Mouse (Mus musculus) hematopoietic stem cell, adult 5-6 weeks (primary cell): Measurements from ENCODE around the gene Rhbdf1. TPM values are rescaled to one million over a fixed set of nuclear protein-coding genes. Genes with fewer than 3 reads are reported as not detected.

ENCODE experiments used
- ATAC-seq, 2 experiments: fragments of 125-278 bp in 1 of 2; replicated peaks in 1 of 2; 2 replicates each; pipeline ENCODE4 v1.8.0; 2016 to 2017; ENCODE audit warnings: inconsistent platforms in 2 of 2, mild to moderate bottlenecking in 2 of 2, moderate number of reproducible peaks in 2 of 2, low read depth in 1 of 2, moderate TSS enrichment in 1 of 2; ENCODE audit not compliant: low FRiP score in 2 of 2, poor library complexity in 2 of 2, severe bottlenecking in 2 of 2, insufficient read depth in 1 of 2, low TSS enrichment in 1 of 2
- total RNA-seq: library from RNA; stranded (forward); fragments of 172-1452, 232-1000 nt; gene quantifications from 2 replicates; pipeline ENCODE4 v1.2.3, GENCODE M21; 2017

The Rhbdf1 gene
- total RNA-seq, 1 experiment from 2014 or later: 7.5 TPM

GRCm38 (mm10) chr11:32181973-32182868 lies 39.9 kb downstream of the Rhbdf1 start:
- ATAC-seq: peak; percentile 59 to 71; a peak in 3 of 4 replicates

GRCm38 (mm10) chr11:32181246-32181645 lies 40.9 kb downstream of the Rhbdf1 start:
- no peak for ATAC-seq

GRCm38 (mm10) chr11:32178506-32178905 lies 43.6 kb downstream of the Rhbdf1 start:
- no peak for ATAC-seq

GRCm38 (mm10) chr11:32166683-32167082 lies 55.4 kb downstream of the Rhbdf1 start:
- ATAC-seq: no peak

- ATAC-seq: peak; percentile 95
Measured at GRCm38 (mm10) chr11:32161922-32162804, 59.9 kb downstream of the Rhbdf1 start.

- no peak for ATAC-seq
Measured at GRCm38 (mm10) chr11:32161500-32161899, 60.6 kb downstream of the Rhbdf1 start.

GRCm38 (mm10) chr11:32160341-32160740 lies 61.8 kb downstream of the Rhbdf1 start:
- no peak for ATAC-seq

Other genes with a start within 250 kb of the Rhbdf1 start
- gene Nsg2, start 221.8 kb downstream of the Rhbdf1 start, total RNA-seq: 5.5 and 6.0 TPM in 2 replicates
- 0.69 and 1.3 TPM in 2 replicates for gene Il9r, start 22.0 kb downstream of the Rhbdf1 start, total RNA-seq
- gene Snrnp25, start 16.9 kb downstream of the Rhbdf1 start, total RNA-seq: 50.8 and 51.0 TPM in 2 replicates
- gene Mpg, start 4.2 kb upstream of the Rhbdf1 start, total RNA-seq: 10.4 and 14.6 TPM in 2 replicates
- gene Nprl3, start 45.4 kb upstream of the Rhbdf1 start, total RNA-seq: 20.3 and 24.1 TPM in 2 replicates
- not detected in 2 replicates for gene Hba-x, start 54.1 kb upstream of the Rhbdf1 start, total RNA-seq
- 9.1 and 14.3 TPM in 2 replicates for gene Hba-a1, start 61.2 kb upstream of the Rhbdf1 start, total RNA-seq
- gene Hbq1b, start 64.7 kb upstream of the Rhbdf1 start, total RNA-seq: not detected in 2 replicates
- 60.4 and 104 TPM in 2 replicates for gene Hba-a2, start 74.2 kb upstream of the Rhbdf1 start, total RNA-seq
- gene Hbq1a, start 77.8 kb upstream of the Rhbdf1 start, total RNA-seq: not detected in 2 replicates
- gene Sh3pxd2b, start 125.5 kb upstream of the Rhbdf1 start, total RNA-seq: 1.5 and 1.6 TPM in 2 replicates
- gene Ubtd2, start 233.1 kb upstream of the Rhbdf1 start, total RNA-seq: 4.7 and 10.4 TPM in 2 replicates